Mouse (Mus musculus) erythroblast, embryonic 14.5 days (primary cell): ENCODE measurements at regions not wholly inside any gene's neighbourhood (a gene's known extent, or its start where the extent isn't known, plus 50 kb on each side); places are given as distances from the start of the nearest gene placed in this dataset.

Experiments used
- H3K27me3 ChIP-seq: 2 replicates; pipeline ENCODE4 v1.6.1; 2012; ENCODE audit warnings: inconsistent platforms; ENCODE audit not compliant: control insufficient read depth
- H3K36me3 ChIP-seq: 2 replicates; pipeline ENCODE4 v1.6.1; 2012; ENCODE audit warnings: mild to moderate bottlenecking, inconsistent platforms; ENCODE audit not compliant: control insufficient read depth
- H3K4me1 ChIP-seq: 2 replicates; pipeline ENCODE4 v1.6.1; 2012; ENCODE audit warnings: inconsistent platforms; ENCODE audit not compliant: control insufficient read depth
- H3K4me3 ChIP-seq: replicated peaks from 2 replicates; pipeline ENCODE3; 2012; ENCODE audit warnings: moderate library complexity, mild to moderate bottlenecking, inconsistent platforms
- H3K9me3 ChIP-seq: 2 replicates; pipeline ENCODE4 v1.6.1; 2012; ENCODE audit warnings: low read length, inconsistent platforms, mixed read lengths; ENCODE audit not compliant: control insufficient read depth
- GATA1 ChIP-seq: IDR thresholded peaks from 2 replicates; pipeline ENCODE4 v1.6.1; 2012; ENCODE audit warnings: low read length, inconsistent platforms, mixed read lengths
- TAL1 ChIP-seq: IDR thresholded peaks from 3 replicates; pipeline ENCODE4 v1.6.1; 2012; ENCODE audit warnings: low read length, inconsistent platforms, mixed read lengths

GRCm38 (mm10) chrX:19148251-19148650, 332.9 kb downstream of the Tex13c3 start:
- no peak overlapping the region for H3K4me3 ChIP-seq
- H3K9me3 ChIP-seq, result no peaks in the 10 kb centered on the region
- H3K36me3 ChIP-seq, result no peaks in the 10 kb centered on the region
- TF ChIP-seq GATA1 (no peak), TAL1 (no peak)
- H3K27me3 ChIP-seq, result no peaks in the 10 kb centered on the region
- H3K4me1 ChIP-seq, result no peaks in the 10 kb centered on the region

GRCm38 (mm10) chrX:19112753-19113152, 368.4 kb downstream of the Tex13c3 start:
- no peak for TF ChIP-seq GATA1
- TF ChIP-seq TAL1, result no peak
- no peaks in the 10 kb centered on the region for H3K9me3 ChIP-seq
- no peaks in the 10 kb centered on the region for H3K4me1 ChIP-seq
- H3K27me3 ChIP-seq, result no peaks in the 10 kb centered on the region
- H3K4me3 ChIP-seq, result no peak overlapping the region
- no peaks in the 10 kb centered on the region for H3K36me3 ChIP-seq

- H3K27me3 ChIP-seq, result no peaks in the 10 kb centered on the region
- TF ChIP-seq GATA1 (no peak), TAL1 (no peak)
- H3K36me3 ChIP-seq, result no peaks in the 10 kb centered on the region
- no peaks in the 10 kb centered on the region for H3K9me3 ChIP-seq
- no peak overlapping the region for H3K4me3 ChIP-seq
- H3K4me1 ChIP-seq, result no peaks in the 10 kb centered on the region
Measured at GRCm38 (mm10) chrX:19102911-19103310, 378.2 kb downstream of the Tex13c3 start.

GRCm38 (mm10) chrX:19095960-19096359, 385.2 kb downstream of the Tex13c3 start:
- no peaks in the 10 kb centered on the region for H3K4me1 ChIP-seq
- no peak overlapping the region for H3K4me3 ChIP-seq
- H3K9me3 ChIP-seq, result no peaks in the 10 kb centered on the region
- H3K36me3 ChIP-seq, result no peaks in the 10 kb centered on the region
- TF ChIP-seq GATA1 (no peak), TAL1 (no peak)
- H3K27me3 ChIP-seq, result no peaks in the 10 kb centered on the region

GRCm38 (mm10) chrX:19084435-19084834, 396.7 kb downstream of the Tex13c3 start:
- no peak for TF ChIP-seq TAL1
- TF ChIP-seq GATA1, result no peak
- Histone ChIP-seq H3K4me1 (no peaks in the 10 kb centered on the region), H3K36me3 (no peaks in the 10 kb centered on the region), H3K9me3 (no peaks in the 10 kb centered on the region), H3K4me3 (no peak overlapping the region), H3K27me3 (no peaks in the 10 kb centered on the region)

- Histone ChIP-seq H3K36me3 (no peaks in the 10 kb centered on the region), H3K9me3 (no peaks in the 10 kb centered on the region), H3K4me1 (no peaks in the 10 kb centered on the region), H3K27me3 (no peaks in the 10 kb centered on the region), H3K4me3 (no peak overlapping the region)
- TF ChIP-seq TAL1 (no peak), GATA1 (no peak)
Measured at GRCm38 (mm10) chrX:19080021-19080420, 401.1 kb downstream of the Tex13c3 start.
